Mouse (Mus musculus) cerebellum, postnatal 25 days (tissue): ENCODE results near the gene Pld5.

Source experiments
- DNase-seq, 2 experiments: peaks; one replicate each; pipeline ENCODE4 v3.0.0; 2021; ENCODE audit warnings: mixed read lengths in 2 of 2

Gene Pld5

GRCm38 (mm10) chr1:176167114-176167513, 108.0 kb downstream of the Pld5 start:
- no peak for DNase-seq

- DNase-seq = no peak
These were observed 129.8 kb downstream of the Pld5 start for GRCm38 (mm10) chr1:176145306-176145705.

GRCm38 (mm10) chr1:176134379-176134778, 140.7 kb downstream of the Pld5 start:
- DNase-seq = no peak

- DNase-seq = peak; percentile 50 to 58
These were observed 149.3 kb downstream of the Pld5 start for GRCm38 (mm10) chr1:176125771-176126170.

- DNase-seq = no peak
These were observed 150.7 kb downstream of the Pld5 start for GRCm38 (mm10) chr1:176124441-176124840.

- DNase-seq = no peak
These were observed 151.3 kb downstream of the Pld5 start for GRCm38 (mm10) chr1:176123781-176124180.

- DNase-seq = peak; percentile 30 to 42
These were observed 159.5 kb downstream of the Pld5 start for GRCm38 (mm10) chr1:176115604-176116003.

GRCm38 (mm10) chr1:176098685-176099320, 176.3 kb downstream of the Pld5 start:
- peak in 1 of 2 experiments; percentile 60 for DNase-seq

GRCm38 (mm10) chr1:176092119-176092518, 183.0 kb downstream of the Pld5 start:
- no peak for DNase-seq

- DNase-seq = no peak
These were observed 185.7 kb downstream of the Pld5 start for GRCm38 (mm10) chr1:176089382-176089781.

GRCm38 (mm10) chr1:176085952-176086648, 189.0 kb downstream of the Pld5 start:
- no peak for DNase-seq

- peak; percentile 28 to 32 for DNase-seq
These were observed 192.8 kb downstream of the Pld5 start for GRCm38 (mm10) chr1:176082306-176082705.

- no peak for DNase-seq
These were observed 194.1 kb downstream of the Pld5 start for GRCm38 (mm10) chr1:176080969-176081368.

- no peak for DNase-seq
These were observed 196.7 kb downstream of the Pld5 start for GRCm38 (mm10) chr1:176078410-176078809.

- no peak for DNase-seq
These were observed 198.3 kb downstream of the Pld5 start for GRCm38 (mm10) chr1:176076799-176077198.

- DNase-seq = no peak
These were observed 199.3 kb downstream of the Pld5 start for GRCm38 (mm10) chr1:176075810-176076209.

GRCm38 (mm10) chr1:176075409-176075808, 199.7 kb downstream of the Pld5 start:
- DNase-seq = peak; percentile 78 to 91

- no peak for DNase-seq
These were observed 200.6 kb downstream of the Pld5 start for GRCm38 (mm10) chr1:176074526-176074925.

GRCm38 (mm10) chr1:176065281-176065680, 209.8 kb downstream of the Pld5 start:
- no peak for DNase-seq

GRCm38 (mm10) chr1:176064471-176064870, 210.6 kb downstream of the Pld5 start:
- no peak for DNase-seq

GRCm38 (mm10) chr1:176053653-176054052, 221.5 kb downstream of the Pld5 start:
- no peak for DNase-seq

- DNase-seq = peak in 1 of 2 experiments; percentile 17
These were observed 228.1 kb downstream of the Pld5 start for GRCm38 (mm10) chr1:176046995-176047394.

GRCm38 (mm10) chr1:176046375-176046774, 228.7 kb downstream of the Pld5 start:
- DNase-seq = peak in 1 of 2 experiments; percentile 14

GRCm38 (mm10) chr1:176043056-176043455, 232.1 kb downstream of the Pld5 start:
- DNase-seq = no peak
